Mouse (Mus musculus) thymus, adult 2 months (tissue): ENCODE results near the gene Ankrd36.

ENCODE experiments used
- CTCF ChIP-seq: fragments of 200-500 bp; IDR thresholded peaks from 2 replicates; pipeline ENCODE4 v1.5.1; 2012; ENCODE audit warnings: mild to moderate bottlenecking, control low read depth, low read length, moderate library complexity, borderline replicate concordance; ENCODE audit not compliant: control insufficient read depth, poor library complexity, insufficient read depth; ENCODE audit errors: extremely low read depth
- POLR2A ChIP-seq: fragments of 200-500 bp; IDR thresholded peaks from 2 replicates; pipeline ENCODE4 v1.6.1; 2012; ENCODE audit warnings: mild to moderate bottlenecking, low read length, control low read depth, moderate library complexity; ENCODE audit not compliant: control insufficient read depth, poor library complexity, insufficient read depth; ENCODE audit errors: extremely low read depth

DNA sequence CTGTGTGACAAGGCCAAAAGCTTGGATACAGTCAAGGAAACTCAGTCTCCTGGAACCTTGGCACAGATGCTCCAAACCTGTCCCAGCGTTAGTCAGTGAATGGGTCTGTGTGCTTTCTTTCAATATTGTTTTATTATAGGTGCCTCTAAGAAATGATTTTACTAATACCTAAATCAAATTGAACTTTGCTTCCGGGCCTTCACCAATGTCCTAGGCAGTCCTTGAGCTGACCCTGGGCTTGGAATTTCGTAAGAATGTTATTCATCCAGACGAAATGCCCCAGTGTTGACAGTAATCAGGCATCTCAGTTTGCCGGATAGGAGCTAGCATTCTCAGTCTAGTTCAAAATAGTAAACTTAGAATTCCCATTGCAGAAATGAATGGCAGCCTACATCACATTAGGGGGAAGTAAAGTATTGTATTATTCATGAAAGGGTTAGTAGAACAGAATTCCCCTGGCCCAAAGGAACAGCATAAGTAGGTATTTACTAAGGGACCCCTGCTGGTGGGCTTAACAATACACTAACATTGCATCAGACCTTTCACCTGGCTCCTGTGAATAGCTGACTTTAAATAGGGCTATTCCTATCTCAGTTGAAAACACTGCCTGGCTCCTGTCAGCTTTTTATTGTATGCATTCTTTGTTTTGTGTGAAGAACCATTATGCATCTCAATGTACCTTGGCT is 132.9 kb downstream of the Ankrd36 start:
- TF ChIP-seq POLR2A = no peak
- TF ChIP-seq CTCF = no peak
